Mouse (Mus musculus) bone marrow macrophage, adult 2 months (primary cell): Measurements from ENCODE around the gene Mob1a.

Experiments used
- CTCF ChIP-seq: IDR thresholded peaks from 2 replicates; pipeline ENCODE4 v1.5.1; 2012; ENCODE audit warnings: low read depth, mild to moderate bottlenecking, low read length, moderate library complexity
- POLR2A ChIP-seq: IDR thresholded peaks from 2 replicates; pipeline ENCODE4 v1.6.1; 2012; ENCODE audit warnings: mild to moderate bottlenecking, low read depth, low read length, borderline replicate concordance

DNA sequence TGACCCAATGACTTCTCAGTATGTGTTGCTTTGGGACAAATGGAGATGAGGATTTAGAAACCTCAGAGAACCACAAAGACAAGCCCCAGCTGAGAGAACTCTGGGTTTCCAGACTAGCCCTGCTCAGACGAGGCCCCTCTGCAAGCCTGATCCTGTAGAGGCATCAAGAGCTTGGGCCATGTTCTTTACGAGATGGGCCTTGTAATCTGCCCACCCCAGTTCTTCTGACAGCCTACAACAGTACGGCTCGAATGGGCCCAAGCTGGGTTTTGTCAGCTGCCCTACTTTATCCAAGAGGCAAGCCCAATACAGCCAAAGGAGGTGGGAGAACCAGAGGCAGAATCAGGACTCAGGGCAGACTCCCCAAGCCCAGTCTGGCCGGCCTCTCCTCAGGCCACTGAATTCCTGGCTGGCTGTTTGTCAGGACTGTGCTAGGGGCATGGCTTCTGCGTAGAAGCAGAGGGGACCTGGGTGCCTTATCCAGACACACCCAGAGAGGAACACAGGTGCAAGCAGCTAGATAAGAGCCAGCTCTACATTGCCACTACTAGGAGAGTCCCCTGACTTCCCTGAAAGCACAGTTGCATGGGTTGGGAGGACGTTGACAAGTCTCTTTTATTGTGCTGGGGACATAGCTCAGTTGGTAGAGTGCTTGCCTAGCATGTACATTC, 25.8 kb downstream of the Mob1a start:
- TF ChIP-seq CTCF (no peak), POLR2A (no peak)
